Mouse (Mus musculus) cerebellum, postnatal 36 days (tissue): ENCODE data around the gene Zfp879.

ENCODE experiments used
- DNase-seq, 2 experiments: peaks; one replicate each; pipeline ENCODE4 v3.0.0; 2021 to 2022; ENCODE audit warnings: mixed read lengths in 2 of 2

Zfp879 gene

GRCm38 (mm10) chr11:50841023-50841735, at the start of gene Zfp879:
Zfp879 (minus strand) TSS chr11:50841552.
- peak; percentile 99 for DNase-seq

- DNase-seq, result peak; percentile 93 to 97
Measured at GRCm38 (mm10) chr11:50887390-50888128, 46.2 kb upstream of the Zfp879 start, which contains the start of gene Zfp454. Zfp454 (minus strand) TSS chr11:50887651.

GRCm38 (mm10) chr11:50886933-50887293, 45.6 kb upstream of the Zfp879 start:
- peak in 1 of 2 experiments; percentile 15 for DNase-seq

- DNase-seq, result peak; percentile 38
Measured at GRCm38 (mm10) chr11:50886231-50886932, 45.0 kb upstream of the Zfp879 start.

- DNase-seq, result no peak
Measured at GRCm38 (mm10) chr11:50883756-50884155, 42.4 kb upstream of the Zfp879 start.

- no peak for DNase-seq
Measured at GRCm38 (mm10) chr11:50878641-50879040, 37.3 kb upstream of the Zfp879 start.

- peak in 1 of 2 experiments; percentile 9 for DNase-seq
Measured at GRCm38 (mm10) chr11:50850989-50851601, 9.7 kb upstream of the Zfp879 start.

GRCm38 (mm10) chr11:50850177-50850735, 8.9 kb upstream of the Zfp879 start, which contains the start of gene Grm6:
Grm6 (plus strand) TSS chr11:50850685.
- DNase-seq, result no peak

- no peak for DNase-seq
Measured at GRCm38 (mm10) chr11:50849310-50849709, 8.0 kb upstream of the Zfp879 start.

GRCm38 (mm10) chr11:50848520-50849137, 7.3 kb upstream of the Zfp879 start:
- no peak for DNase-seq

GRCm38 (mm10) chr11:50847047-50847446, 5.7 kb upstream of the Zfp879 start:
- no peak for DNase-seq

- DNase-seq, result no peak
Measured at GRCm38 (mm10) chr11:50845951-50846350, 4.6 kb upstream of the Zfp879 start.

- DNase-seq, result no peak
Measured at GRCm38 (mm10) chr11:50835727-50836126, 5.6 kb downstream of the Zfp879 start.

- DNase-seq, result peak; percentile 87
Measured at GRCm38 (mm10) chr11:50827010-50827953, 14.1 kb downstream of the Zfp879 start, which contains the start of gene Zfp354c. Zfp354c (minus strand) TSS chr11:50827724.

- DNase-seq, result no peak
Measured at GRCm38 (mm10) chr11:50826214-50826613, 15.1 kb downstream of the Zfp879 start.

- no peak for DNase-seq
Measured at GRCm38 (mm10) chr11:50814233-50814632, 27.1 kb downstream of the Zfp879 start.

- DNase-seq, result no peak
Measured at GRCm38 (mm10) chr11:50798836-50799235, 42.5 kb downstream of the Zfp879 start.

- DNase-seq, result no peak
Measured at GRCm38 (mm10) chr11:50797674-50798073, 43.7 kb downstream of the Zfp879 start.
